Mouse (Mus musculus): Measurements from ENCODE around the gene Larp1. TPM values are rescaled to one million over a fixed set of nuclear protein-coding genes. Genes with fewer than 3 reads are reported as not detected.

The Larp1 gene
- 16.0 and 16.4 TPM in 2 replicates for polyA plus RNA-seq (2015; fragmentation: Nextera tagmentation; extraction: Ambion mirVana)

GRCm38 (mm10) chr11:58009051-58009515, at the start of gene Larp1:
Gene Larp1, plus strand, starts transcription at chr11:58009064.

DNA sequence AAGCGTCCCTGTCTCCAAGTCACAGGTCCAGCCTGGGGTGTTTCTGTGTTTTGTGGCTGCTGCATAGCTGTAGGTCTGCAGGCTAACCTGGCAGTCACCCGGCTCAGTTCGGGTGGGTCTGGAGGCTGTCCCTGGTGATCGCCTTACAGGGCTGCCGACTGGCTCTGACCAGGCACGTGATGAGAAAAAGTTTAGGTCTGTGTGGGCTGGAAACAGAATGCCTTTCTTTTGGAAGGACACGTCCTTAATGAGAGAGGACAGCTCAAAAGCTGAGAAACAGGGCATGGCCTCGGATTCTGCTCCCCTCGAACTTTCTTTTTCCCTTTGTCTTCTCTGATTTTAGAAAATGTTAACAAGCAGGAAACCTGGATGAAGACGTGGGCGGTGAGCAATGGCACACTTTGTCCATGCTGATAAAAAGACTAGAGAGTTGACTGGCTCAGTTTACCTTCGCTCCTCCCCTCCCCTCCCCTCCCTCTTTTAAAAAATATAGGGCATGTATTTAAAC, 84.2 kb downstream of the Larp1 start, which contains the start of gene Gm12248:
TSS of gene Gm12248 (minus strand) at position 114 of the 508 bp plus-strand sequence.

GRCm38 (mm10) chr11:58103697-58104306, 94.9 kb downstream of the Larp1 start, which contains the start of gene Cnot8:
Gene Cnot8, plus strand, starts transcription at chr11:58104153.

Other genes starting within 250 kb of the Larp1 start
- 7.8 and 8.8 TPM in 2 replicates for gene Sap30l, start 207.4 kb upstream of the Larp1 start, polyA plus RNA-seq (2015; fragmentation: Nextera tagmentation; extraction: Ambion mirVana)
- not detected in 2 replicates for gene Hand1, start 176.2 kb upstream of the Larp1 start, polyA plus RNA-seq (2015; fragmentation: Nextera tagmentation; extraction: Ambion mirVana)
- gene Gm12248, start 84.1 kb downstream of the Larp1 start, polyA plus RNA-seq (2015; fragmentation: Nextera tagmentation; extraction: Ambion mirVana) = not detected in 2 replicates
- gene Cnot8, start 95.1 kb downstream of the Larp1 start, polyA plus RNA-seq (2015; fragmentation: Nextera tagmentation; extraction: Ambion mirVana) = 43.2 and 48.7 TPM in 2 replicates
- gene Gemin5, start 159.5 kb downstream of the Larp1 start, polyA plus RNA-seq (2015; fragmentation: Nextera tagmentation; extraction: Ambion mirVana) = 8.9 and 9.6 TPM in 2 replicates
- gene Mrpl22, start 162.6 kb downstream of the Larp1 start, polyA plus RNA-seq (2015; fragmentation: Nextera tagmentation; extraction: Ambion mirVana) = 97.1 and 109 TPM in 2 replicates
- 8.9 and 12.7 TPM in 2 replicates for gene Igtp, start 190.5 kb downstream of the Larp1 start, polyA plus RNA-seq (2015; fragmentation: Nextera tagmentation; extraction: Ambion mirVana)
- 4.8 and 7.2 TPM in 2 replicates for gene Irgm2, start 190.6 kb downstream of the Larp1 start, polyA plus RNA-seq (2015; fragmentation: Nextera tagmentation; extraction: Ambion mirVana)